Mouse (Mus musculus): ENCODE data around the gene Ncapg2. TPM values are rescaled to one million over a fixed set of nuclear protein-coding genes. Genes with fewer than 3 reads are reported as not detected.

Gene Ncapg2
- polyA plus RNA-seq, 1 experiment, result 16.0 TPM

DNA sequence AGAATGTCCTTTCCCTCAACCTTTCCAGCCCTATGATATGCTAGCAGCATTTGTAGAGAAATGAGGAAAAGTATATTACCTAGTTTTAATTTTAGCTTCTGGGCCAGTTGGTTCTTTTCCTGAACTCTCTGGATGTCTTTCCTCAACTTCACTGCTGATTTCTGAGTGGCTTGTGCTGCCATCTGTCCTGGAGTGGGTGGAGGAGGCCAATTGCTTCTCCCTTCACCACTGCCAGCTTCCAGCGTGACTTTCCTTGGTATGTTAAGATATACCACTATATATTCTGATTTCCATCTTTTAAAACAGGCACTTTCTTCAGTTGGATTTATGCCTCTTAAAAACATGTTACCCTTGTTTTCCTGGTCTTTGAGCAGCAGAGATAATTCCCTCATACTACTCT is 63.1 kb downstream of the Ncapg2 start:
- no peak for DNase-seq
- no peaks in the 10 kb centered on the region for H3K27me3 ChIP-seq (ENCODE audit: control insufficient read depth, insufficient read depth, low read length)
- no peak overlapping the region for H3K27ac ChIP-seq (ENCODE audit: control insufficient read depth, insufficient read depth, low read length)
- peaks cover 3% of the 10 kb centered on the region; the same call in 1 of the 2 replicates for H3K36me3 ChIP-seq (ENCODE audit: control insufficient read depth, insufficient read depth, low read length)
- 100% methylated on average over 1 of the region's 1 CpGs for WGBS
- no peak for TF ChIP-seq POLR2A (IDR thresholded peaks at IDR 0.05; ENCODE audit: control insufficient read depth, extremely low read depth, insufficient read depth, low read length, poor library complexity)
- no peak for TF ChIP-seq CTCF (IDR thresholded peaks at IDR 0.05; ENCODE audit: borderline replicate concordance, control insufficient read depth, extremely low read depth, insufficient read depth, low read length, poor library complexity)
- H3K4me3 ChIP-seq (ENCODE audit: control insufficient read depth, insufficient read depth, low read length), result no peak overlapping the region
- no peaks in the 10 kb centered on the region; the same call in 1 of the 2 replicates for H3K4me1 ChIP-seq (replicated peaks; ENCODE audit: control insufficient read depth, insufficient read depth, low read length)

- no peaks in the 10 kb centered on the region; the same call in 1 of the 2 replicates for H3K36me3 ChIP-seq (ENCODE audit: control insufficient read depth, insufficient read depth, low read length)
- no peaks in the 10 kb centered on the region for H3K27me3 ChIP-seq (ENCODE audit: control insufficient read depth, insufficient read depth, low read length)
- DNase-seq, result no peak
- H3K4me3 ChIP-seq (ENCODE audit: control insufficient read depth, insufficient read depth, low read length), result no peak overlapping the region
- no peak overlapping the region for H3K27ac ChIP-seq (ENCODE audit: control insufficient read depth, insufficient read depth, low read length)
- TF ChIP-seq POLR2A (IDR thresholded peaks at IDR 0.05; ENCODE audit: control insufficient read depth, extremely low read depth, insufficient read depth, low read length, poor library complexity), result no peak
- TF ChIP-seq CTCF (IDR thresholded peaks at IDR 0.05; ENCODE audit: borderline replicate concordance, control insufficient read depth, extremely low read depth, insufficient read depth, low read length, poor library complexity), result no peak
- no peaks in the 10 kb centered on the region; the same call in 1 of the 2 replicates for H3K4me1 ChIP-seq (replicated peaks; ENCODE audit: control insufficient read depth, insufficient read depth, low read length)
- 58% methylated on average over 3 of the region's 3 CpGs for WGBS
These were observed 63.9 kb downstream of the Ncapg2 start for GRCm38 (mm10) chr12:116469096-116469495.

- H3K4me3 ChIP-seq (ENCODE audit: control insufficient read depth, insufficient read depth, low read length), result no peak overlapping the region
- 64% methylated on average over 2 of the region's 2 CpGs for WGBS
- no peak for DNase-seq
These were observed 68.1 kb downstream of the Ncapg2 start for GRCm38 (mm10) chr12:116473264-116473663.

DNA sequence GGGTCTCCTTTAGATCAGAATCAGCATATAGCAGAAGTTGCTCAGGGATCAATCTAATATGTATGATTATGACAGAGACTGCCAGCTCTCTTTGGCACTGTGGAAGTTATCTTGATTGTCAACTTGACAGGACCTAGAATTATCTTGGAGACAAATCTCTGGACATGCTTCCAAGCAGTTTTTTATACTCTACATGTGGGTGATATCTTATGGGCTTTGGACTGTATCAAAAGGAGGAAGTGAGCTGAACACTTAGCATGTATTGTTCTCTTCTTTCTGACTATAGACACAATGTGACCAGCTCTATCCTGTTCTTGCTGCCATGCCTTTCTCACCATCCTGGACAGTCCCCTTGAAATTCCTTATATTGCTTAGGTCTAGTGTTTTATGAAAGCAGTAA is 68.6 kb downstream of the Ncapg2 start:
- H3K4me1 ChIP-seq (replicated peaks; ENCODE audit: control insufficient read depth, insufficient read depth, low read length), result no peaks in the 10 kb centered on the region
- H3K27ac ChIP-seq (ENCODE audit: control insufficient read depth, insufficient read depth, low read length), result no peak overlapping the region
- no peak overlapping the region for H3K4me3 ChIP-seq (ENCODE audit: control insufficient read depth, insufficient read depth, low read length)
- H3K27me3 ChIP-seq (ENCODE audit: control insufficient read depth, insufficient read depth, low read length), result no peaks in the 10 kb centered on the region
- no peak for DNase-seq
- no peaks in the 10 kb centered on the region for H3K36me3 ChIP-seq (ENCODE audit: control insufficient read depth, insufficient read depth, low read length)
- TF ChIP-seq CTCF (IDR thresholded peaks at IDR 0.05; ENCODE audit: borderline replicate concordance, control insufficient read depth, extremely low read depth, insufficient read depth, low read length, poor library complexity) (no peak), POLR2A (IDR thresholded peaks at IDR 0.05; ENCODE audit: control insufficient read depth, extremely low read depth, insufficient read depth, low read length, poor library complexity) (no peak)

More at GRCm38 (mm10) chr12:116473264-116473663, 68.1 kb downstream of the Ncapg2 start:
- TF ChIP-seq CTCF (IDR thresholded peaks at IDR 0.05; ENCODE audit: borderline replicate concordance, control insufficient read depth, extremely low read depth, insufficient read depth, low read length, poor library complexity) (no peak), POLR2A (IDR thresholded peaks at IDR 0.05; ENCODE audit: control insufficient read depth, extremely low read depth, insufficient read depth, low read length, poor library complexity) (no peak)
- no peaks in the 10 kb centered on the region for H3K4me1 ChIP-seq (replicated peaks; ENCODE audit: control insufficient read depth, insufficient read depth, low read length)
- no peaks in the 10 kb centered on the region for H3K27me3 ChIP-seq (ENCODE audit: control insufficient read depth, insufficient read depth, low read length)
- no peaks in the 10 kb centered on the region for H3K36me3 ChIP-seq (ENCODE audit: control insufficient read depth, insufficient read depth, low read length)
- no peak overlapping the region for H3K27ac ChIP-seq (ENCODE audit: control insufficient read depth, insufficient read depth, low read length)

DNA sequence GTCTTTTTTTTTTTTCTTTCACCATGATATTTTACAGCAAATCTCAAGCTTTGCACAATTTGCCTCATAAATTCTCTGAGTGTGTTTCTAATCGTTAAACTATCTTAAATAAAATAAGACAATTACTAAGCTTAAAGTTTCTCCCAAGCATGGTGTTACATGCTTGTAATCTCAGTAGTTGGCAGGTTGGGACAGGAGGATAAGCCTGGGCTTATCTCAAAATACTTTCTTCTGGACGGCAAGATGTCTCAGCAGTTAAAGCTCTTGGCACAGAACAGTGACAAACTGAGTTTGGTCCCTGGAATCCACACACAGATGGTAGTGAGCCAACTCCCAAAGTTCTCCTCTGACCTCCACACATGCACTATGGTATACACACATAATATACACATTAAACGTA is 69.5 kb downstream of the Ncapg2 start:
- Histone ChIP-seq H3K4me3 (ENCODE audit: control insufficient read depth, insufficient read depth, low read length) (no peak overlapping the region), H3K4me1 (replicated peaks; ENCODE audit: control insufficient read depth, insufficient read depth, low read length) (no peaks in the 10 kb centered on the region), H3K36me3 (ENCODE audit: control insufficient read depth, insufficient read depth, low read length) (no peaks in the 10 kb centered on the region), H3K27me3 (ENCODE audit: control insufficient read depth, insufficient read depth, low read length) (no peaks in the 10 kb centered on the region), H3K27ac (ENCODE audit: control insufficient read depth, insufficient read depth, low read length) (no peak overlapping the region)
- TF ChIP-seq CTCF (IDR thresholded peaks at IDR 0.05; ENCODE audit: borderline replicate concordance, control insufficient read depth, extremely low read depth, insufficient read depth, low read length, poor library complexity) (no peak), POLR2A (IDR thresholded peaks at IDR 0.05; ENCODE audit: control insufficient read depth, extremely low read depth, insufficient read depth, low read length, poor library complexity) (no peak)
- 92% methylated on average over 3 of the region's 3 CpGs for WGBS
- no peak for DNase-seq

DNA sequence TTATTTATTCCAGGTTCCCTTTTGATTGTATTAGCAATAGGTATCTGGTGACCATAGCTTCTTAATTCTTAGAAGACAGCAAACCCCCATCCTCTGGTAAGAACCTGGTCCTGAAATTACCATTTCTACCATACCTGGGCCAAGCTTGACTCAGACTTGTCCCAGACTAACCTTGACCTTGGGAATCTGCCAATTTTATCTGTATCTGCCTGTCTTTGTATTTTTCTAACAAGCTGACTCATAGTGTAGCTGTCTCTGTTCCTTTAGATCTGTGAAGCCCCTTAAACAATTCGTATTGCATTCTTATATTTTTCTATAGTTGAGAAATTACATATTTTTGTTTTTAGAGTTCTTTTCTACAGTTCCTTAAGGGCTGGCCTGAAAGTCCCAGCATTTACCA is 73.6 kb downstream of the Ncapg2 start:
- no peak for DNase-seq
- no peak for TF ChIP-seq CTCF (IDR thresholded peaks at IDR 0.05; ENCODE audit: borderline replicate concordance, control insufficient read depth, extremely low read depth, insufficient read depth, low read length, poor library complexity)
- no peak for TF ChIP-seq POLR2A (IDR thresholded peaks at IDR 0.05; ENCODE audit: control insufficient read depth, extremely low read depth, insufficient read depth, low read length, poor library complexity)
- no peaks in the 10 kb centered on the region for H3K36me3 ChIP-seq (ENCODE audit: control insufficient read depth, insufficient read depth, low read length)
- no peaks in the 10 kb centered on the region for H3K4me1 ChIP-seq (replicated peaks; ENCODE audit: control insufficient read depth, insufficient read depth, low read length)
- no peak overlapping the region for H3K4me3 ChIP-seq (ENCODE audit: control insufficient read depth, insufficient read depth, low read length)
- no peaks in the 10 kb centered on the region for H3K27me3 ChIP-seq (ENCODE audit: control insufficient read depth, insufficient read depth, low read length)
- no peak overlapping the region for H3K27ac ChIP-seq (ENCODE audit: control insufficient read depth, insufficient read depth, low read length)
- WGBS, result 54% methylated on average over 1 of the region's 1 CpGs

GRCm38 (mm10) chr12:116481921-116482320 is 76.7 kb downstream of the Ncapg2 start:
- peaks cover 6% of the 10 kb centered on the region; the same call in 1 of the 2 replicates for H3K27me3 ChIP-seq (ENCODE audit: control insufficient read depth, insufficient read depth, low read length)
- TF ChIP-seq CTCF (IDR thresholded peaks at IDR 0.05; ENCODE audit: borderline replicate concordance, control insufficient read depth, extremely low read depth, insufficient read depth, low read length, poor library complexity) (no peak), POLR2A (IDR thresholded peaks at IDR 0.05; ENCODE audit: control insufficient read depth, extremely low read depth, insufficient read depth, low read length, poor library complexity) (no peak)
- H3K4me3 ChIP-seq (ENCODE audit: control insufficient read depth, insufficient read depth, low read length), result no peak overlapping the region
- H3K4me1 ChIP-seq (replicated peaks; ENCODE audit: control insufficient read depth, insufficient read depth, low read length), result peaks cover 12% of the 10 kb centered on the region
- WGBS, result 75% methylated on average over 1 of the region's 1 CpGs
- H3K36me3 ChIP-seq (ENCODE audit: control insufficient read depth, insufficient read depth, low read length), result no peaks in the 10 kb centered on the region
- DNase-seq, result no peak
- H3K27ac ChIP-seq (ENCODE audit: control insufficient read depth, insufficient read depth, low read length), result no peak overlapping the region
